Mouse (Mus musculus): Measurements from ENCODE around the gene Gm10644. TPM values are rescaled to one million over a fixed set of nuclear protein-coding genes. Genes with fewer than 3 reads are reported as not detected.
A peak's percentile ranks its signal among the peaks of the same experiment; 100 is the strongest.

The Gm10644 gene
- polyA plus RNA-seq, 1 experiment from 2014 or later = 0.76 TPM

DNA sequence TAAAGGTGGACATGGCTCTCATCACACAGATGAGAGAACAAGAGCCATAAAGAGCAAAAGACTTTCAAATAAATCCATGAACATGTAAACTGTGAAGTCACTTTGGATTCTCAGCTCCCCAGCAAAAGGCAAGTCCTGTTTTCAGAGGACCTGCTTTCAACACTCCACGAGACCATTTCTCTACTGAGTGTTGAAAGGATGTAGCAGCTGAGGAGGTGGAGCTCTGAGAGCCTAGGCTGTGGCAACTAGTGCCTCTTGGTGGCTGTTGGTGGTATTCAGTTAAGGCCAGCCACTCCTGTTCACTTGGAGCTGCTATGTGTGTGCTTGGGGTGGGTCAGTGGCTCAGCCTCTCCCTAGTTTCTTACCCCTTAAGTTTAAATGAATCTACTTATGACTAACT is 1.8 kb upstream of the Gm10644 start:
- Histone ChIP-seq H3K36me3 (ENCODE audit: control insufficient read depth, insufficient read depth, low read length) (no peaks in the 10 kb centered on the region), H3K27ac (replicated peaks; ENCODE audit: low read depth, low read length) (no peak overlapping the region), H3K9me3 (ENCODE audit: control insufficient read depth, low read length) (no peaks in the 10 kb centered on the region), H3K4me3 (ENCODE audit: low read depth, low read length) (no peak overlapping the region), H3K27me3 (ENCODE audit: control insufficient read depth, insufficient read depth, low read length) (no peaks in the 10 kb centered on the region), H3K9ac (ENCODE audit: low read length) (no peak overlapping the region; the same call in 1 of the 2 replicates), H3K4me1 (ENCODE audit: control insufficient read depth, insufficient read depth, low read length) (peaks cover 7% of the 10 kb centered on the region), H3K4me2 (ENCODE audit: low read depth, severe bottlenecking) (peak overlapping the region; percentile 81)
- no peak for ATAC-seq (ENCODE audit: insufficient number of reproducible peaks, low FRiP score, low TSS enrichment, low read depth)
- DNase-seq (ENCODE audit: low spot score) = no peak
- 56% methylated on average over 1 of the region's 1 CpGs for WGBS

DNA sequence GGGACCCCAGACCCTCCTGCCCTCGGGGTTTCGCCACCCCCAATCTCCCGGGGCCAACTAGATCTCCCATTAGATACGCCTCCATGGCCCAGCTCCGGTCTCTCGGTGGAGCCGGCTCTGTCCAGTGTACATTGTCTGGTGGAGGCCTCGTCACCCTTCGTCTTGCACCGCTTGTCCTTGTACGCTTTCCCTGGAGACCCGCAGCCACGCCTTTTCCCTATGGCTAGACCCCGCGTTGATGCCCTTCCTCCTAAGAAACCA is 883 bp upstream of the Gm10644 start:
- no peak overlapping the region for H3K27ac ChIP-seq (replicated peaks; ENCODE audit: low read depth, low read length)

GRCm38 (mm10) chr8:83954749-83955105 is 278 bp downstream of the Gm10644 start:
- Histone ChIP-seq H3K36me3 (ENCODE audit: control insufficient read depth, insufficient read depth, low read length) (no peaks in the 10 kb centered on the region), H3K27me3 (ENCODE audit: control insufficient read depth, insufficient read depth, low read length) (no peaks in the 10 kb centered on the region), H3K27ac (replicated peaks; ENCODE audit: low read depth, low read length) (no peak overlapping the region; the same call in 1 of the 2 replicates), H3K9ac (ENCODE audit: low read length) (peak overlapping the region; percentile 50; the same call in 1 of the 2 replicates), H3K4me2 (ENCODE audit: low read depth, severe bottlenecking) (peak overlapping the region; percentile 51), H3K9me3 (ENCODE audit: control insufficient read depth, low read length) (no peaks in the 10 kb centered on the region), H3K4me3 (ENCODE audit: low read depth, low read length) (peak overlapping the region; percentile 79; the same call in 1 of the 2 replicates), H3K4me1 (ENCODE audit: control insufficient read depth, insufficient read depth, low read length) (peaks cover 7% of the 10 kb centered on the region)
- ATAC-seq (ENCODE audit: insufficient number of reproducible peaks, low FRiP score, low TSS enrichment, low read depth) = no peak
- DNase-seq (ENCODE audit: low spot score) = no peak
- WGBS = under 1% methylated on average over 14 of the region's 14 CpGs

More for the DNA sequence above, 883 bp upstream of the Gm10644 start:
- H3K4me1 ChIP-seq (ENCODE audit: control insufficient read depth, insufficient read depth, low read length) = peaks cover 7% of the 10 kb centered on the region
- peak overlapping the region; percentile 81 for H3K4me2 ChIP-seq (ENCODE audit: low read depth, severe bottlenecking)
- H3K4me3 ChIP-seq (ENCODE audit: low read depth, low read length) = peak overlapping the region; percentile 79
- no peaks in the 10 kb centered on the region for H3K36me3 ChIP-seq (ENCODE audit: control insufficient read depth, insufficient read depth, low read length)
- 3% methylated on average over 15 of the region's 15 CpGs for WGBS
- H3K27me3 ChIP-seq (ENCODE audit: control insufficient read depth, insufficient read depth, low read length) = no peaks in the 10 kb centered on the region
- H3K9me3 ChIP-seq (ENCODE audit: control insufficient read depth, low read length) = no peaks in the 10 kb centered on the region
- DNase-seq (ENCODE audit: low spot score) (no peak), ATAC-seq (ENCODE audit: insufficient number of reproducible peaks, low FRiP score, low TSS enrichment, low read depth) (no peak)
- H3K9ac ChIP-seq (ENCODE audit: low read length) = peak overlapping the region; percentile 51

DNA sequence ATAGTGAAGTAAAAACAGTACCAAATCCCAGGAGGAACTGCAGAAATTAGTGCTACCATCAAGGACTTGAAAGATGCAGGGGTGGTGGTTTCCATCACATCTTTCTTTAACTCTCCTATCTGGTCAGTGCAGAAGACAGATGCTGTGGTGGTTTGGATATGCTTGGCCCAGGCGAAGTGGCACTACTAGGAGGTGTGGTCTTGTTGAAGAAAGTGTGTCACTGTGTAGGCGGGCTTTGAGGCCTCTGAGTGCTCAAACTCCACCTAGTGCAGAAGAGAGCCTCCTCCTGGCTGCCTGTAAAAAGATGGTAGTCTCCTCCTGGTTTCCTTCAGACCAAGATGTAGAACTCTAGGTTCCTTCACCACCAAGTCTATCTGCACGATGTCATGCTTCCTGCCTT is 9.5 kb downstream of the Gm10644 start:
- H3K4me2 ChIP-seq (ENCODE audit: low read depth, severe bottlenecking) = no peak overlapping the region
- WGBS = 68% methylated on average over 3 of the region's 3 CpGs
- H3K4me1 ChIP-seq (ENCODE audit: control insufficient read depth, insufficient read depth, low read length) = no peaks in the 10 kb centered on the region
- no peaks in the 10 kb centered on the region for H3K9me3 ChIP-seq (ENCODE audit: control insufficient read depth, low read length)
- no peak overlapping the region for H3K27ac ChIP-seq (replicated peaks; ENCODE audit: low read depth, low read length)
- H3K4me3 ChIP-seq (ENCODE audit: low read depth, low read length) = no peak overlapping the region
- no peak overlapping the region for H3K9ac ChIP-seq (ENCODE audit: low read length)
- DNase-seq (ENCODE audit: low spot score) (no peak), ATAC-seq (ENCODE audit: insufficient number of reproducible peaks, low FRiP score, low TSS enrichment, low read depth) (no peak)
- no peaks in the 10 kb centered on the region for H3K36me3 ChIP-seq (ENCODE audit: control insufficient read depth, insufficient read depth, low read length)
- H3K27me3 ChIP-seq (ENCODE audit: control insufficient read depth, insufficient read depth, low read length) = no peaks in the 10 kb centered on the region

GRCm38 (mm10) chr8:83942446-83942845 is 12.6 kb downstream of the Gm10644 start:
- Histone ChIP-seq H3K9ac (ENCODE audit: low read length) (no peak overlapping the region), H3K4me2 (ENCODE audit: low read depth, severe bottlenecking) (no peak overlapping the region), H3K36me3 (ENCODE audit: control insufficient read depth, insufficient read depth, low read length) (peaks cover 5% of the 10 kb centered on the region; the same call in 1 of the 2 replicates), H3K4me3 (ENCODE audit: low read depth, low read length) (no peak overlapping the region), H3K27ac (replicated peaks; ENCODE audit: low read depth, low read length) (no peak overlapping the region), H3K9me3 (ENCODE audit: control insufficient read depth, low read length) (no peaks in the 10 kb centered on the region), H3K27me3 (ENCODE audit: control insufficient read depth, insufficient read depth, low read length) (no peaks in the 10 kb centered on the region), H3K4me1 (ENCODE audit: control insufficient read depth, insufficient read depth, low read length) (no peaks in the 10 kb centered on the region)
- 79% methylated on average over 1 of the region's 1 CpGs for WGBS
- DNase-seq (ENCODE audit: low spot score) = no peak
- ATAC-seq (ENCODE audit: insufficient number of reproducible peaks, low FRiP score, low TSS enrichment, low read depth) = no peak

- H3K4me3 ChIP-seq (ENCODE audit: low read depth, low read length) = no peak overlapping the region
- ATAC-seq (ENCODE audit: insufficient number of reproducible peaks, low FRiP score, low TSS enrichment, low read depth) (no peak), DNase-seq (ENCODE audit: low spot score) (no peak)
- no peak overlapping the region for H3K27ac ChIP-seq (replicated peaks; ENCODE audit: low read depth, low read length)
- no peak overlapping the region for H3K4me2 ChIP-seq (ENCODE audit: low read depth, severe bottlenecking)
- H3K36me3 ChIP-seq (ENCODE audit: control insufficient read depth, insufficient read depth, low read length) = peaks cover 10% of the 10 kb centered on the region; the same call in 1 of the 2 replicates
- H3K9me3 ChIP-seq (ENCODE audit: control insufficient read depth, low read length) = no peaks in the 10 kb centered on the region
- no peaks in the 10 kb centered on the region for H3K27me3 ChIP-seq (ENCODE audit: control insufficient read depth, insufficient read depth, low read length)
- no peaks in the 10 kb centered on the region for H3K4me1 ChIP-seq (ENCODE audit: control insufficient read depth, insufficient read depth, low read length)
- 72% methylated on average over 6 of the region's 6 CpGs for WGBS
- no peak overlapping the region for H3K9ac ChIP-seq (ENCODE audit: low read length)
These were observed 13.8 kb downstream of the Gm10644 start for GRCm38 (mm10) chr8:83941066-83941677.

GRCm38 (mm10) chr8:83938330-83938729 is 16.7 kb downstream of the Gm10644 start:
- 90% methylated on average over 15 of the region's 15 CpGs for WGBS
- Histone ChIP-seq H3K36me3 (ENCODE audit: control insufficient read depth, insufficient read depth, low read length) (peaks cover 22% of the 10 kb centered on the region; the same call in 1 of the 2 replicates), H3K9me3 (ENCODE audit: control insufficient read depth, low read length) (no peaks in the 10 kb centered on the region), H3K9ac (ENCODE audit: low read length) (no peak overlapping the region), H3K4me1 (ENCODE audit: control insufficient read depth, insufficient read depth, low read length) (no peaks in the 10 kb centered on the region), H3K27me3 (ENCODE audit: control insufficient read depth, insufficient read depth, low read length) (no peaks in the 10 kb centered on the region), H3K4me3 (ENCODE audit: low read depth, low read length) (no peak overlapping the region), H3K27ac (replicated peaks; ENCODE audit: low read depth, low read length) (no peak overlapping the region), H3K4me2 (ENCODE audit: low read depth, severe bottlenecking) (no peak overlapping the region)
- DNase-seq (ENCODE audit: low spot score) (no peak), ATAC-seq (ENCODE audit: insufficient number of reproducible peaks, low FRiP score, low TSS enrichment, low read depth) (no peak)

DNA sequence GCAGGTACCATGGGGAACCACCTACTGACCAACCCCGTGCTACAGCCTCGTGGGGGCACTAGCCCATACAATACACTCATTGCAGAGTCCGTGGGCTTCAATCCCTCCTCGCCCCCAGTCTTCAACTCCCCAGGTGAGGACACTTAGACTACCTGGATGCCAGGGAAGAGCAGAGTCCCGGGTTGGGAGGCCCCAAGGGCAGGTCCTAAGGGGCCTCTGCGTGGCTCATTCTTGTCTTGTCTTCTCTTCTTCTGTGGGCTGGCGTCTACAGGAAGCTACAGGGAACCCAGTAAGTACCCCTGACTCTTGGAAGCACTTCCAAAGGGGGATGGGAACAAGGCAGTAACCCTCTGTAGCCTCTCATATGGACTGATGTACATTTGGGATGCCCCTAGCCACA is 17.4 kb downstream of the Gm10644 start:
- H3K4me1 ChIP-seq (ENCODE audit: control insufficient read depth, insufficient read depth, low read length) = no peaks in the 10 kb centered on the region
- DNase-seq (ENCODE audit: low spot score) = no peak
- no peak overlapping the region for H3K9ac ChIP-seq (ENCODE audit: low read length)
- no peaks in the 10 kb centered on the region for H3K9me3 ChIP-seq (ENCODE audit: control insufficient read depth, low read length)
- H3K27ac ChIP-seq (replicated peaks; ENCODE audit: low read depth, low read length) = no peak overlapping the region
- 89% methylated on average over 7 of the region's 7 CpGs for WGBS
- H3K4me3 ChIP-seq (ENCODE audit: low read depth, low read length) = no peak overlapping the region
- H3K4me2 ChIP-seq (ENCODE audit: low read depth, severe bottlenecking) = no peak overlapping the region
- no peak for ATAC-seq (ENCODE audit: insufficient number of reproducible peaks, low FRiP score, low TSS enrichment, low read depth)
- peaks cover 28% of the 10 kb centered on the region for H3K36me3 ChIP-seq (ENCODE audit: control insufficient read depth, insufficient read depth, low read length)
- H3K27me3 ChIP-seq (ENCODE audit: control insufficient read depth, insufficient read depth, low read length) = no peaks in the 10 kb centered on the region

GRCm38 (mm10) chr8:83935435-83935834 is 19.6 kb downstream of the Gm10644 start:
- WGBS = 89% methylated on average over 8 of the region's 8 CpGs

More at GRCm38 (mm10) chr8:83935435-83935834, 19.6 kb downstream of the Gm10644 start:
- Histone ChIP-seq H3K4me1 (ENCODE audit: control insufficient read depth, insufficient read depth, low read length) (no peaks in the 10 kb centered on the region), H3K36me3 (ENCODE audit: control insufficient read depth, insufficient read depth, low read length) (peaks cover 42% of the 10 kb centered on the region), H3K9me3 (ENCODE audit: control insufficient read depth, low read length) (no peaks in the 10 kb centered on the region), H3K27me3 (ENCODE audit: control insufficient read depth, insufficient read depth, low read length) (no peaks in the 10 kb centered on the region), H3K4me2 (ENCODE audit: low read depth, severe bottlenecking) (no peak overlapping the region), H3K27ac (replicated peaks; ENCODE audit: low read depth, low read length) (no peak overlapping the region), H3K4me3 (ENCODE audit: low read depth, low read length) (no peak overlapping the region), H3K9ac (ENCODE audit: low read length) (no peak overlapping the region)
- DNase-seq (ENCODE audit: low spot score) = no peak
- no peak for ATAC-seq (ENCODE audit: insufficient number of reproducible peaks, low FRiP score, low TSS enrichment, low read depth)
